Mouse (Mus musculus) T-helper 17 cell (primary cell): Measurements from ENCODE around the gene Tardbp.

Experiments
- in situ Hi-C, 2 experiments: fragments of 300-600 bp; cut with MboI, MseI; formaldehyde crosslinking; loops; 1 replicate in 1 of 2; 2 replicates in 1 of 2; pipeline ENCODE4 v1.15.1; 2025; ENCODE audit warnings: high pct_unique_total_duplicates in 2 of 2

Gene Tardbp

DNA sequence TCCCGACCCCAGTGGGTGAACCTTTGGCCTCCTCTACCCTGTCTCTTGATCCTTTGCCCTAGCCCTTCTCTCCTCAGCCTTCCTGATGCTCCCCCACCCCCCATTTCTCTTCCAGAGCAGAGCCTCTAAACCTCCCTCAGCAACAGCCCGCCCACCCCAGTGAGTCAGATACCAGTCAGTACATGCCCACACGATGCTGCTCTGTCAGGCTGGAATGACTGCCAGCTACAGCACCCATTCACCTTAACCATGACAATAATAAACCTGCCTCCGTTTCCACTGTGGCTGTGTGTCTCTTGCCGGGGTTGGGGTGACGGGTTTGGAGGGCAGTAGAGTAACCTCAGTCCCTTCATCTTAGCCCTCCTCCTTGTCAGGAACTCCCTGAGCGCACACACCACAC, 22.7 kb downstream of the Tardbp start:
- in situ Hi-C loops: loop anchor here (5.0 to 10.0 kb wide), 2 partner anchors 442 to 1411 kb away; partner anchors contain the start of genes Fbxo2 (in 1 of the 2) and Fbxo44 (in 1 of the 2)

- in situ Hi-C loops: loop anchor here (5.0 to 10.0 kb wide), 2 partner anchors 441 to 1411 kb away; partner anchors contain the start of genes Fbxo2 (in 1 of the 2) and Fbxo44 (in 1 of the 2)
Observed at GRCm38 (mm10) chr4:148603376-148604139, 23.3 kb downstream of the Tardbp start.

DNA sequence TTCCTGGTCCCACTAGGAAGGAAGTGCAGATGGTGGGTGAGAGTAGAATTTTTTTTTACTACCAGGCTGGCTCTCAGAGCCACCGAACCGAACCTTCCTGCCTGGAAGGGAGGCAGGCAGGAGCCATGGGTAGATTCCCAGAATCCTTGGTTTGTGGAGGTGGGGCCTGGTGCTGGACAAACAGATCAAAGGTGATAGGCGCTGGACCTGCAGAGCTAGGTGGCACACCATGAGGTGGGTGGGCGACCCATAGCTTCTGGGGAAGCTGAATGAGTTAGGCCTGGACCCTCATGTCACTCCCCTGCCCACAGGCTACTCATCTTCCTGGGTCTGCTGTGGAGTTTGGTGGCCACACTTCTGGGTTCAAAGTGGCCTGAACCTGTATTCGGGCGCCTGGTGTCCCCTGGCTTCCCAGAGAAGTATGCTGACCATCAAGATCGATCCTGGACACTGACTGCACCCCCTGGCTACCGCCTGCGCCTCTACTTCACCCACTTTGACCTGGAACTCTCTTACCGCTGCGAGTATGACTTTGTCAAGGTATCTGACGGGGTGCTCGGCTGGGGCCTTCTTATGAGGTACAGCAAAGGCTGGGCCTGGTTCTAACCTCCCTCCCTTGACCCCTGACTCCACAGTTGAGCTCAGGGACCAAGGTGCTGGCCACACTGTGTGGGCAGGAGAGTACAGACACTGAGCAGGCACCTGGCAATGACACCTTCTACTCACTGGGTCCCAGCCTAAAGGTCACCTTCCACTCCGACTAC, 24.3 kb downstream of the Tardbp start, which contains the start of gene Masp2:
Gene Masp2, plus strand, starts transcription at position 198 of the 764 bp plus-strand sequence.
- in situ Hi-C loops: loop anchor here (5.0 to 10.0 kb wide), 2 partner anchors 440 to 1412 kb away; partner anchors contain the start of genes Fbxo2 (in 1 of the 2) and Fbxo44 (in 1 of the 2)

DNA sequence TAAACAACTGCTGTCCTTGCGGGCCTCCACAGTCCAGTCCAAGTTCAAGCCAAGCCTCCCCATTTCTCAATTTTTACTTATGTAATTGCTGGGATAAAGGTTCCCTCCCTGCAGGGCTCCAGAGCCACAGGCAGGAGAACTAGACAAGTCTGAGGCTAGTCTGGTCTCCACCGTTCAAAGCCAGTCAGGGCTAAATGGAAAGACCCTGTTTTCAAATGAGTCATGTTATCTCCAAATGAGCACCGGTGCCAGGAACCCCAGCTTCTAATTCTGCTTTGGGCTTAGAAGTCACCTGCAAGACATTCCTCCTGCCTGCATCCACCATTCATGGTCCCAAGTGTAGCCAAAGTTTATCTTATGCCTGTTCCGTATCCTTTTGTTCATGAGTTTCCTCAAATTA, 24.9 kb downstream of the Tardbp start:
- in situ Hi-C loops: loop anchor here (5.0 to 10.0 kb wide), 2 partner anchors 440 to 1413 kb away; partner anchors contain the start of genes Fbxo2 (in 1 of the 2) and Fbxo44 (in 1 of the 2)

GRCm38 (mm10) chr4:148600316-148600715, 26.5 kb downstream of the Tardbp start:
- in situ Hi-C loops: loop anchor here (5.0 to 10.0 kb wide), 2 partner anchors 438 to 1414 kb away; partner anchors contain the start of genes Fbxo2 (in 1 of the 2) and Fbxo44 (in 1 of the 2)

DNA sequence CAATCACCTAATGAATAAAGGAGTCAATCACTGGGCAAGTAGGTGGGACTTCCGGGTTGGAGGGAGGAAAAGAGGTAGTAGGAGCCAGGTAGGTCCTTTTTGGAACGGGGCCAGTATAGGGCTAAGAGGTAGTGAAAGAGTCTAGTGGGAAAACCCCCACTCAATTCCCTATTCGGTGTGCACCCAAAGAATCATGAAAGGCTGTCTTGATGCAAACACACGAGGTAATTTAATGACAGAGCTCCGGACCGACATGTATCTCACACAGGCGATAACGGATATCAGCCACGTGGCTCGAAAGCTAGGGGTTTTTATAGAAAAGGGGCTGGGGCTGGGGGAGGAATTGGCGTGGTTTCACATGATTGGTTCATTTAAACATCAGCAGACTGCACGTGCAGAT, 28.0 kb downstream of the Tardbp start:
- in situ Hi-C loops: no loop called here

- in situ Hi-C loops: no loop called here
Observed at GRCm38 (mm10) chr4:148596731-148597130, 30.1 kb downstream of the Tardbp start.

GRCm38 (mm10) chr4:148595916-148596315, 30.9 kb downstream of the Tardbp start:
- in situ Hi-C loops: no loop called here

DNA sequence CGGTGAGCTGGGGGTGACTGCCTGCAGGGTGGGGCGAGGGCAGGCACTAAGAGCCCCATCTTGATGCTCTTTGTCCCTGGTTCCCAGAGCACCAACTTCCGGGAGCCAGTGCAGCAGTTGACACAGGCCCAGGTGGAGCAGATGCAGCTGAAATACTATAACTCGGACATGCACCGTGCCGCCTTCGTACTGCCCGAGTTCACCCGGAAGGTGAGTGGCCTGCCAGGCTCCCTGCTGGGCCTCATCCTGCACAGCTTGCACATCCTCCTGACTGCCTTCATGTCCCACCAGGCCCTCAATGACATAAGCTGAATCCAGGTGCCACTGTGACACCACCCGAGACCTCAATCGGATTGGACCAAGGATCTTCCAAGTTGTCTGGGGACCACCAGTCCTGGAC, 32.8 kb downstream of the Tardbp start:
- in situ Hi-C loops: loop anchor here in 1 of 2 experiments (5.0 kb wide), 1 partner anchor 432 kb away; the partner anchor contains the start of genes Fbxo2 and Fbxo44

GRCm38 (mm10) chr4:148591637-148592380, 35.0 kb downstream of the Tardbp start:
- in situ Hi-C loops: loop anchor here in 1 of 2 experiments (5.0 kb wide), 1 partner anchor 430 kb away; the partner anchor contains the start of genes Fbxo2 and Fbxo44

DNA sequence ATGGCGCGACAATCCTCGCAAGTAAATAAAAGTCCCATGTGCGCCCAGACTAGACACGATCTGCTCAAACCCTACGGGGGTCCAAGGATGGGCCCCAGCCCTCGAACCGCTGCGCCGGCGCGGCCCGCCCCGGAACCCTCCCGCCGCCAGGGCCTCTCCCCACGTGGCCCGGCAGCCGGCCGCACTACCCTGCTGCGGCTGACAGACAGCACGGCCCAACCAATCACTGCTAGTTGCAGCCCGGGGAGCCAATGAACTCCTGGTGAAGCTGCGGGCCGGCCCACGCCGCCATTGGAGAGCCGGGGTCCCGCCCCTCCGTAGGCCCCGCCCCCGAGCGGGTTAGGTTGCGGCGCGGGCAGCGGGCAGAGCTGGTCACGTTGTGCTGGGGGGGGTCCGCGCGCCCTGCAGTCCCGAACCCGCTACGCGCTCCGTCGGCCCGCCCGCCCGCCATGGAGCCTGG, 35.6 kb downstream of the Tardbp start, which contains the start of gene Srm:
Gene Srm, plus strand, starts transcription at position 333 of the 460 bp plus-strand sequence.
- in situ Hi-C loops: loop anchor here in 1 of 2 experiments (5.0 kb wide), 1 partner anchor 429 kb away; the partner anchor contains the start of genes Fbxo2 and Fbxo44

GRCm38 (mm10) chr4:148590421-148591170, 36.2 kb downstream of the Tardbp start:
- in situ Hi-C loops: loop anchor here in 1 of 2 experiments (5.0 kb wide), 1 partner anchor 428 kb away; the partner anchor contains the start of genes Fbxo2 and Fbxo44

GRCm38 (mm10) chr4:148589565-148589964, 37.3 kb downstream of the Tardbp start:
- in situ Hi-C loops: no loop called here

- in situ Hi-C loops: no loop called here
Observed at GRCm38 (mm10) chr4:148588793-148589192, 38.0 kb downstream of the Tardbp start.

- in situ Hi-C loops: no loop called here
Observed at GRCm38 (mm10) chr4:148586648-148587047, 40.2 kb downstream of the Tardbp start.

DNA sequence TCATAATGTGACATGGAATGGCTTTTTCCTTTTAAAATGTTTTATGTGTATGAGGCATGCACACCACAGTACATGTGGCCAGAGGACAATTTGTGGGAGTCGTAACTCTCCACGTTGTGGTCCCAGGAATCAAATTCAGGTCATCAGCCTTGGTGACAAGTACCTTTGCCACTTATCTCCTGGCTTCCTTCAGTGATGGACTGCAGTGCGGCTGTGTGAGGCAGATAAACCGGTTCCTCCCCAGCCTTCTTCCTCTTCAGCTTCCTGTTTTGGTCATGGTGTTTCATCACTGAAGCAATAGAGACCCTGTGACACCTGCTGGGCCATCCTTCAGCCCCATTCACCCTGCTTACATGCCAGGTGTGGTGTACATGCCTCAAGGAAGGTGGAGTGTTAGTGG, 43.6 kb downstream of the Tardbp start:
- in situ Hi-C loops: no loop called here

DNA sequence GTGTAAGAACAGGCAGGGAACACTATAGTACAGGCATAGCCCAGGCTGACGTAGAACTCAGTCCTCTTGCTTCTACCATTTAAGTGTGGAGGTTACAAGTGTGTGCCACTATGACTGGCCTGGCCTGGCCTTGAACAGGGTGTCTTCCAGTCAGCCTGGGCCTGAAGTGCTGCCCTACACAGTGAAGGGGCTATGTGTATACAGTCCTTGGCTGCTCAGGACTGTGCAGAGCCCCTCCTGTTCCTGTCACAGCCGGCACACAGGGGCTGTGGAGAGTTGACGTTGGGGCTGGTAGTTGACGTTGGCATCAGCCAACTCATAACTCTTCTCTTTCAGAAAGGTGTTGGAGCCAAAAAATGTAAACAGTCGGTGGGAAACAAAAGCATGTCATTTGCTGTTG, 45.4 kb downstream of the Tardbp start:
- in situ Hi-C loops: no loop called here

GRCm38 (mm10) chr4:148580765-148581164, 46.1 kb downstream of the Tardbp start:
- in situ Hi-C loops: no loop called here

GRCm38 (mm10) chr4:148573222-148573621, 53.6 kb downstream of the Tardbp start:
- in situ Hi-C loops: no loop called here
